Mouse (Mus musculus) kidney, postnatal 10 days (tissue): ENCODE data around the gene Tmem88.

Source experiments
- DNase-seq: peaks from one replicate; pipeline ENCODE4 v3.0.0; 2021; ENCODE audit warnings: mixed read lengths

Tmem88 gene

DNA sequence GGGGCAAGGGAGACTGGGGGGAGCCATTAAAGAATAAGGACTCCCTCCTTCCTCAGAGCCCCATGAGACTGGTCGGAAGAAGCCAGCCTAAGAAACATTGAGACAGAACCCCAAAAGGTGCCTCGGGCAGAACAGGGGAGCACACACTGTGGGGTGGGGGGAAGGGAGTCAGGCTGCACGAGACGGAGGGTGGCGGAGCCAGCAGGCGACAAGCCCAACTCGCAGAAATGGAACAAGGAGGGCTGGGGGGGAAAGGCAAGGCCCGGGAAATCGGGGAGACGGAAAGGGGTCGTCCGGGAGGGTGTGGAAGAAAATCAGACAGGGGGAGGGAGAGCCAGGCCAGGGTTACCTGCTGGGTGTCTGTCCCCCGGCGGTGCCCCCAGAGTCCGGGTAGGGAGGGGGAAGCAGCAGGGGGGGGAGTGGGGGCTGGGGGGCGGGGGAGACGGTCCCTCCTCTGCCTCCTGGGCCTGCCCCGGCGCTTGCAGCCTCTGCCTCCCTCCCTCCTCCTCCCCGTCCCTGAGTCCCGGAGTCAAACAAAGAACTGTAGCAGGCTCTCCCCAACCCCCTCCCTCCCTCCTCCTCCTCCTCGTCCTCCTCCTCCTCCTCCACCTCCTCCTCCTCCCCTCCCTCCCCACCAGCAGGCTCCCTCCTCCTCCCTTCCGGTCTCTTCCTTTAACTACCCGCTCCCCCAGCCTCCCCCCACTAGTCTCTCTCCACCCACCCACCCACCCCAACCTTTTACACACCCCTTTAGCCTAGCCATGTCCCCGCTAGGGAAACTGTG is 17.8 kb upstream of the Tmem88 start:
- peak; percentile 84 for DNase-seq

DNA sequence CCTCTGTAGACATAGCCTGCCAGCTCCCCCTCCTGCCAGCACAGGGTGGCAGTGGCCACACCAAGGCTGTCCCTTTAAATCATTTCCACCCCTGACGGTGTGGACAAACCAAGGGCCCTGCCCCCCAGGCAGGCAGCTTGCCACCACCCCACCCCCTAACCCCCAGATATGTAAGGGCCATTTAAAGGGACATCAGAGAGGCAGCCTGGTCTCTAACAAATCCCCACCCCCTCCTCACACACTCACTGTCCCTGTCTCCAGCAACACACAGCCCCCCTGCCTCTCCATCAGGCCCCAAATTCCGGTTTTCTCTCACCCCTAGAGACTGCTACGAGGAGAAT is 17.3 kb upstream of the Tmem88 start:
- peak; percentile 83 for DNase-seq

- peak; percentile 40 for DNase-seq
Measured at GRCm38 (mm10) chr11:69414421-69415326, 16.6 kb upstream of the Tmem88 start.

GRCm38 (mm10) chr11:69413221-69414181 is 15.5 kb upstream of the Tmem88 start, which contains the start of gene Kdm6b:
Gene Kdm6b, minus strand, starts transcription at chr11:69413675.
- peak; percentile 66 for DNase-seq

- DNase-seq, result no peak
Measured at GRCm38 (mm10) chr11:69412548-69412947, 14.5 kb upstream of the Tmem88 start.

DNA sequence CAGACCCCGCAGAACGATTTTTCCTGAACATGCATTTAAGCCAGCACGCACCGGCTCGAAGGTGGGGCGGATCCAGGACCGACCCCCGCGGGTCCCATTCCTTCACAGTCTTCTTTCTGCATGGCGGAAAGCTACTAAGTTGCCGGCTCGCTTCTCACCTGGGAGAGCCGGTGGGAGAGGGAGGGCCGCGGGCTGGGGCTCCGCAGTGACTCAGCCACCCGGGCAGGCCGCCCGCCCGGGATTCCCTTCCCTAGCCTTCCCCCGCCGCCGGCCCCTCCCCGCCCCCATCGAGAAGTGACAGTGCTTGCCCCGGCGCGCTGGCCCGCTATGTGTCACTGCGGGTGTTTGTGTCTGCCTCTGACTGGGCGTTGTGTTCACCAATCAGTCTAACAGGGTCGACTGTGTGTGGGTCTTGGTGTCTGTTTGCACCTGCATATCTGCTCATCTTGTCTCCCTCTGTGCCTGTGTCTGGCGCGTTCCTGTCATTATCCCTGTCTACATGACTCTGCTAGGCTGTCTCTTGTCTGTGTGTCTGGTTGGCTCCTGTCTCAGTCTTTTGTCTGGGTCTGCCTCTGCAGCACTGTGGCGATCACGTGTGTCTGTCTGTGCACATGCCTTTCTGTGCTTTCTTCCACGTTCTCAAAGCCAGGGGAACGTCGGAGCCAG is 13.6 kb upstream of the Tmem88 start:
- peak; percentile 89 for DNase-seq

DNA sequence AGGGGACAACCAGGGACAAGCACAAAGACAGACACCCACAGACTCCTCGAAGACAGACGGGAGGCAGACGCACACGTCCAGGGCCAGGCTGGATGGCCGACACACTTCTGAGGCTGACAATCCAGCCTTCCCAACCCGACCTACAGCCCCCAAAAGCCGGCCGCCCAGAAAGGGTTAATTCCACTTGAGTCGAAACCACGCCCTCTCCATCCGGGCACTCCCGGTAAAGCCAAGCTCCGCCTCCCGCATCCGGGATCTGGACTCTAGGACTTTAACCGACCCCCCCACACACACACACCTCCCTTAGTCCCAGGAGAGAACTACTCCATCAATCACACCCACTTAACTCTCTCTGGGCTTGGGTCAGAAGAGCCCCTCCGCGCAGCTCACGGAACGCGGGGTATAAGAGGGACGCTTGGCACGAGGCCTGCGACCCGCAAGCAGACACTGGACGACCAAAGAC is 13.1 kb upstream of the Tmem88 start:
- DNase-seq, result peak; percentile 99

GRCm38 (mm10) chr11:69410310-69411072 is 12.5 kb upstream of the Tmem88 start:
- peak; percentile 77 for DNase-seq

GRCm38 (mm10) chr11:69410045-69410309 is 11.9 kb upstream of the Tmem88 start:
- no peak for DNase-seq

GRCm38 (mm10) chr11:69409378-69410044 is 11.5 kb upstream of the Tmem88 start:
- peak; percentile 96 for DNase-seq

DNA sequence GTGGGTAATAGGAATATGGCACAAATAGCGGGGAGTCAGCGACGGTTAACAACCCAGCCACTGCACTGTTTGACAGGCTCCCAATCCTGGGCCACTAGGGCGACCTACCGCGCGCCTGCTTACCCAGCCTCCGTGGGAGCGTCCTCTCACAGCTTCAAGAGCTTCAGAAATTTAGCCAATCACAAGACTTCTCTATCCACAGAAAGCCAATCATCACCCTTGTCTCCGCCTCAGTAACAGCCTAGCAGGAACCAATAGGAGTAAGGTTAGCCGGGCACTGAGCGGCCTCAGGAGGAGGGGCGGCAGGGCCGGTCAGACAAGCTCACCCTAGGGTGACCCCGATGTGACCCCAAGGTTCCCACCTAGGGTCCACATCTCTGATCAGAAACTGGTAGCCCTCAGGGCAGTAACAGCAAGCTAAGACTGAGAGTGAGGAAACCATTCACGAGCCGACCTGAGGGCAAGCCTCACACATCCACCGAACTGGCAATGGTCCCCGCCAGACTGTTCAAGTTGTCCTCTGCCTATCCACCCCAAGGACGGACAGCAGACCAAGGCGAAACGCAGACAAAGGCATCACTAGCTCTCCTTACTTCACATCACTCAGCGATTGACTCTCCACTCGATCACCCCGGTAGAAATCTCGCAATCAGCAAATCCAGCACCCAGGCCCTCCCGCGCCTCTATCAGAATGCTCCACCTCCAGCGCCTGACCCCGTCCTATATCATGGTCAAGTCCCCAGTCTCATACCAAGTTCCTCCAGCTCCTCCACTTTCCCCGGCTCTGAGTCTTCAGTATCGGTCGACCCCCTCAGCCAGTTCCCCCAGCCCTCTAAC is 10.7 kb upstream of the Tmem88 start:
- DNase-seq, result peak; percentile 84

GRCm38 (mm10) chr11:69407724-69408004 is 9.6 kb upstream of the Tmem88 start:
- no peak for DNase-seq

DNA sequence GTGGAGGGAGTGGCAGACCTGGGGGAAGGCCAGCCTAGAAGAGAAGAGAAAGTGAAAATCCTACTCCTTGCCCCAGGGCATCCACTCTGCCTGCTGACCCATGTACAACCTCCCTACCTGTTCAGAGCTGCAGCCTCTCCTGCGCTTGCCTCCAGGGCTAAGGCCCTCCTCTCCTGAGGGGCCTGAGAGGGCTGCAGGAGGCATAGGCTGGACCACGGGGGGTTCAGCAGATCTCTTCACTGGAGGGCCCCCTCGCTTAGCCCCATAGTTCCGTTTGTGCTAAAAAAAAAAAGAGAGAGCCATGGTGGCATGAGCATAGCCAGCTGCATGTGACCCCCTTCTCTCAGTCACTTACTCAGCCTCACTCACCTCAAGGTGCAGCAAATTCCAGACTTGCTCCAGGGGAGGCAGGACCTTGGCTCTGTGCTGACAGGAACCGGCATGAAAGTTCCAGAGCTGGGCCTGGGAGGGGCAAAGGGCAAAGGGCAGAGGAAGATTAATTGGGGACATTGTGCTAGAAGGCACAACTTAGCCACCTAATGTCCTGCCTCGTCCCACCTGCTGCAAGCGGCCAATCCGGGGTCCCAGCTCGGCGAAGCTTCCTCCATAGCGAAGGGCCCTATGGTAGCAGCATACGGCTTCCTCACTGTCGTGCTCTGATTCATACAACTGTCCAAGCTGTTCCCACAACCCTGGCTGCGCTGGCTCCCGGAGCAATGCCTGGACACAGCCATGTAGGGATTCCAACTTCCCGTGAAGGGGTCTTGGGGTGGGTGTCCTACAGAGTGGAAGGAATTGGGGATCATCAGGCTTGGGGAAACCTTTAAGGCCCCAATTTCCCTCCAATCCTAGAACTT is 9.1 kb upstream of the Tmem88 start:
- DNase-seq, result no peak

DNA sequence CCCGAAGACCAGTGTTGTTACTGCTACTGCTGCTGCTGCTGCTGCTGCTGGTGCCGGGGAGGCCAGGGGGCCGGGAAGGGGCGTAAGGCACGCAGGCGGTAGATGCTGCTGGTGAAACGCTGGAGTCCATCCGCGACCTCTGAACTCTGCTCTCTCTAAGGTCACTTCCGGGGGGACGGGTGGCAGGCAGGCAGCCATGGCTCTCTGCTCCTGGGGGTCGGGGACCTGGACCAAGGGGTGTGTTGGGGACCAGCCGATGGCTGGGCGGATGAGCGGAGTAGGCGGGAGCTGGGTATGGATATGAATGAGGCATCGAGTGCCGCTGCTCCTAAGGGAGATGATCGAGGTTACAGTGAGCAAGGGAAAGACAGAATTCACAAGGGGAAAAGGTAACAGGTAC is 8.2 kb upstream of the Tmem88 start:
- DNase-seq, result no peak

DNA sequence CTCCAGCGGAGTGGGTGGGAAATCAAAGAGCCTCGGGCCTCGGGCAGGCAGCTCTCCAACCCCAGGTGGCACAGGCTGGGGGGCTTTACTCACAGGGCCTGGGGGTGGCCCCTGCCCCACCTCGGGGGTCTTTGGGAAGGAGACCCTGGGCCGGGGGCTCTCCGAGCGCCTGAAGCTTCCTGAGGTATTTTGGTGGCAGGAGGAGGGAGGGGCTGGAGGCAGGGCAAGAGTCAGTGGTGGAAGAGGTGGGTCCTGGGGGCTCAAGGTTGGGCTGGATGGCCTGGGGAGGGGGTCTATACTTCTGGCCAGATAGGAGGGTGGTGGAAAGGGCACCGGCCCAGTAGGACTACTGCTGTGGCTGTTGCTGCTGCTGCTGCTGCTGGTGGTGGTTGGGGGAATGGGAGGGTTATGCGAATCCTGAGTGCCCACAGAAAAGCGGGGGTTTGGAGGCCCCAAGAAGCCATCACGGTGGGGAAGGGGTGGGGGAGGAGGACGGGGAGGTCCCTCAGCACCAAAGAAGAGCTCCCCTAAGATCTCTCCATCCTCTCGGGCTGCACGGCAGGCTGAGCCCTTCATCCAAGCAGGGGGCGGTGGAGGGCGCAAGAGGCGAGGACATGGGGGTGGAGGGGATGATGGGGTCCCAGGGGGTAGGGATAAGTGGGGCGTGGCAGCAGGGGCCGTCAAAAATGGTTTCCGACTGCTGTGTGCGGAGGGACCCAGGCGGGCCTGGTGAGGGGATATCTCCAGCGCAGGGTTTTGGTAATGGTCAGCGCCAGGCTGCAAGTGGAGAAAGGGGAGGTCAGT is 7.6 kb upstream of the Tmem88 start:
- DNase-seq, result no peak

DNA sequence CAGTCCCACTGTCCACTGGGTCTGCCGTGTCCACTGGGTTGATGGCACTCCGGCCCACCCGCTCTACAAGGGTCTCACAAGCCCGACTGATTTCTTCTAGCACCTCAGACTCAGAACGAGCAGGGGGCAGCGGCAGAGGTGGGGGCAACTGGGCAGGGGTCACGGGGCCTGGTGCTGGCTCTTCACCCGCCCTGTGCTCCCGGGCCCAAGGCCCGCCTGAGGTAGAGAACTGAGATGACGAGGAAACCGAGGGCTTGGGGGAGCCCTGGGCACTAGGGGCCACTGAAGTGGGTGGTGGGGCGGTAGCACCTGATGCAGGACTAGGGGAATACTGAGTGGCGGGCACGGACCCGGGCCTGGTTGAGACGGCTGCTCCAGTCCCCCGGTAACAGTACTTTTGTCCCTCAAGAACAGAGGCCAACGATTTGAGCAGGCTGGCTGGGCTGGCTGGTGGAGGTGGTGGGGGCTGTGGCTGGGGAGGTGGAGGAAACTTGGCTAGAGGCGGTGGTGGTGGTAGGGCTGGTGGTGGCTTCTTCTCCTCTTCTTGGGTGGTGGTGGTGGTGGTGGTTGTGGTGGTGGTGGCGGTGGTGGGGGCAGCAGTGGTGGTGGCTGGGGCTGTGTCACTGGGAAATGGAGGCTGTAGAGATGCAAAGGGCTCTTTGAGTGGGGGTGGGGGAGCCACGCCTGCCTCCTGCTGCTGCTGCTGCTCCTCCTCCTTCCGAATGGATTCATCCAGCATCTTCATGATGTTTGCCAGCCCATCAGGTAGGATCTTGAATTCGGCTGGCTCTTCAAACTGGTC is 6.8 kb upstream of the Tmem88 start:
- DNase-seq, result no peak
